Mouse (Mus musculus): ENCODE data around the gene Vstm5.
A peak's percentile ranks its signal among the peaks of the same experiment; 100 is the strongest.
"Not testable (repeated sequence)": the region's sequence is repeated elsewhere in the genome, so short reads cannot be mapped to it uniquely, and the experiment has no call there.

Gene Vstm5

DNA sequence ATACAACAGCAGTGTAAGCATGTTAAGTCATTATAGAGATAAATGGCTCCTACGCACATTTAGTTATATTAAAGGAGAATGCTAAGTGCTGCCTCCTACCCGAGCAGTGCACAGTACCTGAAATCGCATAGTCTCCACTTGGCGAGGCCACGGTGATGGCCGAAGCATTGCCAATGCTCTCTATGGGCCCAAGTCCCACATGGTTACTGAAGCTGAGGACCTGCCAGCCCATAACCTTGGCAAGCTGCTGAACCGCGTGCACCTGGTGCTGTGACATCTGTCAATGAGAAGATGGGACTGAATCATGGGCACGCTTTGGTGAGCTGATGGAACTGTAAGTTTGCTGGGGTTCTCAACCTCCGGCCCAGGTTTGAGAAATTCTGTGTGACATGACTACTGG is 24.6 kb downstream of the Vstm5 start:
- no peak for DNase-seq

DNA sequence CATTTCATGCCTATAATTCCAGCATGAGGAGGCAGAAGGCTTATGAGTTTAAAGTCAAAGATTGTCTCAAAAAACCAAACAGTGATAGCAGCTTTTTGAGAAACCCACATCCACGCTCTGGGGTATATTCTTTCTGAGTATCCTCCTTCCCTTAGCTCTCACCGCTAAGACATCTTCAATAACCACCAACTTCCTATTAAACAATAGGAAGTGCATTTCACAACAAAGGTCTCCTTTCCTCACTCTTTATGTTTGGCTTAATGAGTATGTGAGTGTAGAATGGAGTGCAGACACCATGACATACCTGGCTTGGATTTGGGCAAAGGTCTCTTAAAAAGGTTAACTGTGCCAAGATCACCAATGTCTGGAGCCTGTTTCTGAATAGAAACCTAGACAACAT is 35.1 kb downstream of the Vstm5 start:
- no peak for DNase-seq

DNA sequence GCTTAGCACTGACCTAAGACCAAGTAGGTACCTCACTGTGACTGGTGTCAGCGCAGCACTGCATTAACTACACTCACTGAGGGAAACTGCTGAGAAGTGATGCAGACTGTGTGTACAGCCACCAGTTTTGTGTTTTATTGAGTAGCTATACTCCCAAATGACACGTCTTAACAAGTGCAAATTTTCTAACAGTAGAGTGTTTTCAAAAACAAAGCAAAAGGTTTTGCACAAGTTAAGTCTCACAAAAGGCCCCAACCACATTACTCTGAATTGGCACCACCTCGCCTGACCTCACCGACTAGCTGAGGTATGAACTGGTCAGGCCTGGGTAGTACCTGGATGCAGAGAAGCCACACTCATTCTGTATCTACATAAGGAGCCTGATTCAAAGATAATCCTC is 38.0 kb downstream of the Vstm5 start:
- DNase-seq: no peak

DNA sequence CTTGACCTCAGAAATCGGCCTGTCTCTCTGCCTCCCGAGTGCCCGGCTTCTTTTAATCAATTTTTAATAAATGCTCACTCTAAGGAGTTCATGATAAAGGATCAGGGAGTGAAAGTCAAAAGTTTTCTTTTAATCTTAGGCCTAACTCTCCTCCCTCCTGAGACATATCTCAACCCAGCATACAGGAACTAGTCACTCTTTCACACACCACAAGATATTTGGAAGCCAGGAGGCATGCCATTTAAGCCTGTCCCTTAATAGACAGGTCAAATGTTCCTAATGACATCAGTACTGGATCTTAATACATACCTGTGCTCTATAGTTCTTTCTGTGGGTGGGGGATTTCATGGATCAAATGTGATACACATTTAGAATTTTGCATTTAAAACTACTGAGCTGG is 39.5 kb downstream of the Vstm5 start:
- no peak for DNase-seq

DNA sequence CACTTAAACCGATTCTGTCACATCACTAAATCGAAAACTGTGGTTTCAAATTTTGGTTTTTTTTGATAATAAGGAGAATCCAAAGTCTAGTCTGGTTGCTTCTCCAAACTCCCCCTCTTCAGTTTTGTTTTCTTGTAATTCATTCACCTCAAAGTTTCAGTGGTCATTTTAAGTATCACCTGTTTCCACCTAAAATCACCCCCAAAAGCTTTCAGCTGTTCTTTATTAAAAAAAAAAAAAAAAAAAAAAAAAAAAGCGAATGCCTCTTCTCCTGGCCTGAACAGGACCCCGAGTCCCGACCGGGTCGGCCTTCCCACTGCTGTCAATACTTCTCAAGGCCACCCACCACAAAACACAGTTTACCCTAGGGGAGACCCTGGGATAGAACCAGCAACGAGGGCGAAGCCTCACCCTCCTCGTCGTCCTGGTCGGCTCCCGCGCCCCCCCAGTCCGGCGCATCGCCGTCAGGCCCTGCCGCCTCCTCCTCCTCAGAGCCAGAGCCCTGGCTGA is 40.3 kb downstream of the Vstm5 start:
- DNase-seq: no peak

DNA sequence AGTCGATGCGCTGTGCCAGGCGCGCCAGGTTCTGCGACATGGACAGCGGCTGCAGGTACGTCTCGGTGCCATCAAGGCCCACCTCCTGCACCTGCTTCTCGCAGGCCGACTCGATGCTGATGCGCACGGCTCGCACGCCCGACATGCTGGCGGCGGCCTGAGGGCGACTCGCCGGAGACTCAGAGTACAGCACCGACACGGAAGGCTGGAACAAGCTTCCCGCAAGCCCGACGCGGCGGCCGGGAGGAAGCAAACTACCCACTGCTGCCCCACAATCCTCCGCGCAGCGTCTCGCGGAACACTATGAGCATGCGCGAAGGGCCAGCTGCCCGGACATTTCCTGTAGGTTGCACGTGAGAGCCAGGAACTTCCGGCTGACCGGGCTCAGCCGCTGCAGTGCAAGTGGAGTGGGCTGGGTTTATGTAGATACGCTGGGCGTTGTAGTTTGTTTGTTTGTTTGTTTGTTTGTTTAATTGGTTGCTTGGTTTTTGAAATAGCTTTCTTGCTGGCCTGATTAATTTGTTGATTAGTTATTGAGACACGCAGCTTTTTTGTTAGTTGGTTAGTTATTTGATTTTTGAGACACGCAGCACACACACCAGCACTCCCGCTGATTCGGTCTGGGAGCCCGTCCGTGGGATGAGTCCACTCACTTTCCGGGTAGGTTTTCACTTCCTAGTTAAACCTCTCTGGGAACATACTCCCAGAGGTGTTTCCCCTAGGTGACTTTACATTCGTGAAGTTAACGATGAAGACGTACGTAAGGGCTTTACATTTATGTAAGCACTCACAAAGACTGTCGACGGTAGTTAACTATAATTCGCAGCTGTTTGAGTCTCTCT is 41.0 kb downstream of the Vstm5 start, which contains the start of gene Med17:
Gene Med17, minus strand, starts transcription at position 283 of the 842 bp plus-strand sequence.
- peak; percentile 89 for DNase-seq

DNA sequence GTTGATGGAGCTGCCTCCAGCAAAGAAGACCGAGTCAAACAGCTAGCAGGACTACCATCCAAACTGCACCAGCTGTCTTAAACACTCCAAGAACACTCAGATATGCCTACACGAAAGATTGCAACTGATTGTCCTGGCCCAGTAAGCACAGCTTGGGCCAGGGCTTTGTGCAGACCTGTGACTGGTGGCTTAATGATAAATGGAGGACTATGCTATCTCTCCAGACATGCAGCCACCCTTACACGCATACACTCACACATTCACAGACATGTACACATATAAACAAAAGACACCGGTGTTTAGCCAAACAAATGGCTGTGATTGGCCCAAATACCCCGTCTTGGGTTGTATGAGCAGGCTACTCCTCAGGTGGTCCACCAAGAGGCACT is 41.6 kb downstream of the Vstm5 start:
- DNase-seq: no peak

DNA sequence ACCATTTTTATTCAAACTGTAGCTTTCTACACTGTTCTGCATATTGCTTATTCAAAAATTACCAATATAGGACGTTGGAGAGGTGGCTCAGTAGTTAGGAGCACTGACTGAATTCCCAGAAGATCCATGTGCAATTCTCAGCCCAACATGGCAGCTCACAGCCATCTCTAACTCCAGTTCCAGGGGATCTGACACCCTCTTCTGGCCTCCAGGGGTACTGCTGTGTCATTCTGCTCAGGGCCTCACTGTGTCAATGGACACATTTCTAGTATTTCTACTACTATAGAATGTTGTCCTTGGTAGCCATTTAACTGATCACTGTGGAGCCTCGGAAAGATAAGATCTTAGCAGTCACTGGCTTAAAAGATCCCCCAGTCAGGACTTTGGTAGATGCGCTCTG is 46.6 kb downstream of the Vstm5 start:
- DNase-seq: no peak

DNA sequence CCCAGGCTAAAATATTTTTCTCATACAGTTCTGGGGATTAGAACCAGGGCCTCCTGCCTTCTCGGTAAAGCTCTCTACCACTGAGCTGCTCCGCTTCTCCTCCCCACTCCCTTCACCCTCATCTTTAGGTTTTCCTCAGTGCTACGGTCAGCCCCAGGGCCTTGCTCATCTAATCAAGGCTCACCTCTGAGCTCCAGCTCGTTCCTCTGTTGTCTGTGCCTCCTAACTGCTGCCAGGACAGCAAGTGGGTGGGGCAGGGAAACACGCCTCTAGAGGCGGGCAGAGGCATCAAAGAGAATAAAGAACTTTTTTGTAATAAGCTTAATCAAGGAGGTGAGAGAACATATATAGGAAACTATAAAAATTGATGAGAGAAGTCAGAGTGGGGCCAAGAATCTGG is 49.0 kb downstream of the Vstm5 start:
- no peak for DNase-seq

DNA sequence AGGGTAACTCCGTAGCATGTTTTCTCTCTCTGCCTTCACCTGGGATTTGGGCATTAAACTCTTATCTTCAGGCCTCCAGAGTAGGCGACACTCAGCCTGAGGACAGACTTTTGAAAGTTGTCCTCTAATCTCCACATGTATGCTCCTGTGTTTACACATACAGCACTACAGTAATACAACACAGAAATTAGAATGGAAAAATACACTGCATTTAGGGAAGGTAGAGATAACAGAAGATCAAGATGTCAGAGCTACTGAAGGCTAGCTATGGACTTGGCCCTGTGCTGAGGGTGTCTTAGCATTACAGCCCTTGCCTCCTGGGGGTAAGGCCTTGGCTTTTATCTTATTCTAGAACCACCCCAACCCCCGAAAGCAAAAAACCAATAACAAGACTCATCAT is 49.6 kb downstream of the Vstm5 start:
- DNase-seq: no peak

DNA sequence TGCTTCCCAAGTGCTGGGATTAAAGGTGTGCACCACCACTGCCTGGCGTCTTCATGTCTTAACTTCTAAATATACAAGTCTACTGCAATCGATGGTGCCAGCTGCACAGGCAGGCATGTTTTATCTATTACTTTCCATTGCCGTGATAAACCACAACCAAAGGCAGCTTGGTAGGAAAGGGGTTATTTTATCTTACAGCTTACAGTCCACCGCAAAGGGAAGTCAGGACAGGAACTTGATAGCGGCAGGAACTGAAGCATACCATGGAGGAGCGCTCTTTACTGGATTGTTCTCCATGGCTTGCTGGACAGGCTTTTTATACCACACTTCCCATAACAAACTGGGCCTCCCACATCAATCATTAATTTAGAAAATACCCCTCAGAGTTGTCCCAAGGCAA is 50.4 kb downstream of the Vstm5 start:
- no peak for DNase-seq

DNA sequence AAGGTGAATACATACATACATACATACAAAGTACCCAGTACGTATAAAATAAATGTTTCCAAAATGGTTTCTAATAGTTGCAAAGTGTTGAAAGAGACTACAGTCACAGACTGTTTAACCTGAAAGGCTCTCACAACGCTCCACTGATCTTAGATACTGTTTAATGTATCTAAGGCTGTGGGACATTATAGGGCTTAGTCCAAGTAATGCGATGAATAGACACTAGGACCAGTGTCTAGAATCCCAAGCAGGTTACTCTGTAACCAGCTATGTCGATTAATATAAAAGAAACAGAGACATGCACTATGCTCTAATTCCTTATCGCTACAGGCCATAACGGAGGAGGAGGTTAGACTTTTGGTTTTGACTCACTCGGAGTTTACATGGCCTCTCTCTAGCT is 58.3 kb downstream of the Vstm5 start:
- no peak for DNase-seq

DNA sequence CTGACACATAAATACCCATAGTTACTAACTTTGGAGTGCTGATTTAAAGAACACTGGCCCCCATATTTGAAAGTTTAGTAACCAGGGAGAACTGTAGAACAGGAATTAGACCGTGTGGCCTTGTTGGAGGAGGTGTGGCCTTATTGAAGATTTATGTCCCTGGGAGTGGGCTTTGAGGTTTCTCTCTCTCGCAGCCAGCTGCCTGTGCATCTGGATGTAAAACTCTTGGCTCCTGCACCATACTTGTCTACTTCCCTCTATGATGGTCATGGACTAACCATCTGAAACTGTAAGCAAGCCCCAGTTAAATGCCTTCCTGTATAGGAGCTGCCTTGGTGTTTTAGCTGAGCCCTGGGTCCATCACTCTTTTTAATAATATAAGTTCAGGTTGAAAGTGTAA is 59.6 kb downstream of the Vstm5 start:
- DNase-seq: no peak

DNA sequence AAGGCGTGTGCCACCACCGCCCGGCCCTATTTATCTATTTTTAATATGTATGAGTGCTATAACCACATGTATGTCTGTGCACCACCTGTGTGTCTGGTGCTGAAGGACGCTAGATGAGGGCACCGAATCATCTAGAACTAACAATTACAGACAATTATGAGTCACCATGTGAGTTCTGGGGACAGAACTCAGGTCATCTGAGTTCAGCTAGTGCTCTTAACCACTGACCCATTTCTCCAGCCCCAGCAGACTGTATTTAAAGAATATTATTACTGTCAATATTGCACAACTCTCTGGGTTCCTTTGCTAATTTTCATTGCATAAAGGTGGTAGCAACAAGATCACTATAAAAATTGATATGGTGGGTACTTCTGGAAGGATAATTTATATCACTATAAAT is 61.2 kb downstream of the Vstm5 start:
- no peak for DNase-seq

DNA sequence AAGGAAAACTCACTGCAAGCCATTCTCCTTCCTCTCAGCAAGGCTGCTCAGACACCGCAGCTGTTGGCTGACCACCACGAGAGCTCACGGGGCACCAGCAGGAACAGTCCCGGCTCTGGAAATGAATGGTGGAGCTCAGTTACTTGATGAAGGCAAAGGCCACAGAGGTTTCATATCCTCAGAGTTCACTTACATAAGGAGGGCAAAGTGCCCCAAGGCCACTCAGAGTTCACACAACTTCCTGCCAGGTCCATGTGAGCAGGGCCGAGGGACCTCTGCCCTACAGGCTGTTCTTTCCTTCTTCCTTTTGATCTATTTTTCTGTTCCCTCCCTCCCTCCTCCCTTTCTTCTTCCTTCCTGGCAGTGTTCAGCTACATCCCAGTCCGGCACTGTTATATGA is 62.6 kb downstream of the Vstm5 start:
- no peak for DNase-seq

DNA sequence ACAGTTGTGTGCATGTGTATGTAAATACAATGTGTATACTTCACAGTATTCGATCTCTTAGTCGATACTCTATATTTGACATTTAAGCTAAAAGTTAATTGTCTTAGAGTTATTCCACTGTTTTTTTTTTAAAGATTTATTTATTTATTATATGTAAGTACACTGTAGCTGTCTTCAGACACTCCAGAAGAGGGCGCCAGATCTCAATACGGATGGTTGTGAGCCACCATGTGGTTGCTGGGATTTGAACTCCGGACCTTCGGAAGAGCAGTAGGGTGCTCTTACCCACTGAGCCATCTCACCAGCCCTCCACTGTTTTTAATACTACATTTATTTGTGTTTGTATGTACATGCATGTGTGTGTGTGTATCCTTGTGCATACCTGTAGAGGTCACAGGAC is 63.2 kb downstream of the Vstm5 start:
- DNase-seq: not testable (repeated sequence)

DNA sequence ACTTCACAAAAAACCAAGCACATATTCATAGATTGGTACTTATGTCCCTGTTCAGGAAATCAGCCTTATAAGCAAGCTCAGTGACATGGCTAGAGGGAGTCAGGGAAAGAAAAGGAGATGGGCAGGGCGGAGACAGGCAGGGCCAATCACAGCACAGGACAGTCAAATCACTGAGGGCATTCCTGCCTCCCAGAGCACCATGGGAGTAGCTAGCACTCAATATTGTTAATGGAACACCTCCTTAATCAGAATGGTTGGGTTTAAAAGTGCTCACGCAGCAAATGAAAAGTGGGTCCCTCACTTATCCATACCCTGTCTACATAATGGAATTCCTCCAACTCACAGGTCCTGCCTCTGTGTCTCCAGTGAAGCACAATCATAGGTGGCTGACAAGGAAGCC is 64.0 kb downstream of the Vstm5 start:
- DNase-seq: no peak

DNA sequence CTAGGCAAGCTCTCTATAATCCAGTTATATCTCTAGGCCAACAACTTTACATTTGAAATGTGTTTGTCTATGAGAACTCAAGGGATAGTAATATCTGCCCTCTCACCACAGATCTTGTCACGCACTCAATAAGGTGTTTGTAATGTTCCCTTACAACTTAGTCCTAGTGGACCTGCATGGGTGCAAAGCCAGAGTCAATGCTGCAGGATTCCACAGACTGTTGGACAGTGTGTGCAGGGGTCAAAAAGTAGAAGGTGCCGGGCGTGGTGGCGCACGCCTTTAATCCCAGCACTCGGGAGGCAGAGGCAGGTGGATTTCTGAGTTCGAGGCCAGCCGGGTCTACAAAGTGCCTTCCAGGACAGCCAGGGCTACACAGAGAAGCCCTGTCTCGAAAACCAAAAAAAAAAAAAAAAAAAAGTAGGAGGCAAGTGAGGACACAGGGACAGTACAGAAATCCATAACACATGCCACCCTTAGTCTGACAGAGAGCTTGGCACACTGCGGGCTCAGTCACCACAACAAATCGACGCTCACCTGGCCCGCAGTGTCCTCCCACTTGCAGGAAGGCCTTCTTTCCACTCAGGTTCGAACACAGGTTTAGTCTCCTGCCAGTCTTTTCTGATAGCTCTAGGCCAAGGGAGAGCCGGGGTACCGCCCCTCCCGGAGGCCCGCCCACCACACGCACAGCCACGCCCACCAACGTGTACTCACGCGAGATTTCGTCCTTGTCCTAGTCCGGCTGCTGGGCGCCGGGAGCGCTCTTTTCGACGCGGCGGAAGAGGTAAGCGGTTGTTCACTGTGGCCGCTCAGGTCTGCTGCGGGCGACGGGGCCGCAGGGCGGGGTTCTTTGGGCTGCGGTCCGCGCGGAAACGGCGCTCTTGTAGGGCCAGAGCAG is 66.9 kb downstream of the Vstm5 start, which contains the start of gene Taf1d:
Gene Taf1d, plus strand, starts transcription at position 712 of the 895 bp plus-strand sequence.
- peak; percentile 95 for DNase-seq

DNA sequence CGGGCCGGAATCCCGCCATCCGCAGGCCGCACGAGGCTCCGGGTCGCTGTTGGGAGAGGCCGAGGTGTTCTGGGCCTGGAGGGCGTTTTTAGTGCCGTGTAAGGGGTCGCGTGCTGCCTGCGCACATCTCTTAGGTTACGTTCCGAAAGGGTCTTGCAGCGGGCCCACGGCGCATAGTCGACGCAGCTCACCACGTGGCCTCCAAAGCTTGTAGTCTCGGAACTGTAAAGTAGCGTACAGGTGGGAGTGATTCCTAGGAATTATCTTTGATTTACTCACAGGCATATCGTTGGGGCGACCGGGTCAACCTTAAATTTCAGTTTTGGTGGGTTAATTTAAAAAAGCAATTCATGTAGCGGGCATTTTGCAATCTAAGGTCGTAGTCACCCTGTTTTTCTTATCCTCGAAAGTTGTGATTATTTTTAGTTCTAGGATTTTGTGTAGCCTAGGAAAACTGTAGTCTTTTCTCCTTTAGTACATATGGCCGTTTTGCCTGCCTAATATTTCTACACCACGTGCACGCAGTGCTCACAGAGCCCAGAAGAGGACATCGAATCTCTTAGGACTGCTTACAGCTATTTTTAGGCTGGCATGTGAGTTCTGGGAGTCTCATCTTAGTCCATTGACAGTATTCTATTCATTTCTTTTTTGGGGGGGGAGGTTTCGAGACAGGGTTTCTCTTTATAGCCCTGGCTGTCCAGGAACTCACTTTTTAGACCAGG is 67.7 kb downstream of the Vstm5 start, which contains the start of gene 4931406C07Rik:
Gene 4931406C07Rik, minus strand, starts transcription at position 51 of the 722 bp plus-strand sequence.
- DNase-seq: peak; percentile 59

DNA sequence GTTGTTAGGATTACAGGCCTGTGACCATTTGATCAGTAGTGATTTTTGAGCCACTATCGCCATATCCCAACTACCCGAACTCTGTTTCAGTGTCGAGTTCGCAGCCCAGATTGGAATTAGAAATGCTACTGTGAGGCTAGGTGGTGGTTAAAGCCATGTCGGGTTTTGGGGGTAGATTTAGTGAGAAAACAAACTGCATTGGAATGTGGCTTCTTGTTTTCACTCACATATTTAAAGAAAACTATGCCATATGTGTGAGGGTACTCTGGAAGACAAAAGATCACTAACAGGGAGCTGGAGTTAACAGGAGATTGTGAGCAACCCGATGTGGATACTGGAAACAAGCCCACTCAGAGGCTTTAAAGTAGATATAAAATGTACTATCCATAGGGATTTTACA is 68.4 kb downstream of the Vstm5 start:
- DNase-seq: no peak

DNA sequence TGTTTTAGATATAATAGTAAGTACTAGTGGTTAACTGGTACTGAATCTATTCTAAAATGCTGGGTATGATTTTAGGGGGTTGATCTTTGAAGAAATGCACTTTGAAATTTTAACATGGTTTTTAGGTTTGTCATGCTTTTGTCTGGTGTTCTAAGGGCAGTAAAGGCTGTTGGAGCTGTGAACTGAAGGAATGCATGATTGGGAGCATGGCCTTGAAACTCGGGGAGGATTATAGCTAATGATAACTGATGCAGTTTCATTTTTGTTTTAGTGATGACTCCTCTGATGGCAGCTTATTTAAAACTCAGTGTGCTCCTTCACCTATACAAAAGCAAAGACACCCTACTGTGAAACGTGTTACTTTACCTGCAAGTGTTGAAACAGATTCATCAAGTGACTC is 69.4 kb downstream of the Vstm5 start:
- no peak for DNase-seq
